Mouse (Mus musculus) embryonic facial prominence, embryonic 11.5 days (tissue): Measurements from ENCODE around the gene Adamtsl1. TPM values are rescaled to one million over a fixed set of nuclear protein-coding genes. Genes with fewer than 3 reads are reported as not detected.

Experiments
- ATAC-seq: fragments of 200-750 bp; cut with Nextera tagmentation; replicated peaks from 2 replicates; pipeline ENCODE4 v1.8.0; 2017; ENCODE audit warnings: low read depth; ENCODE audit not compliant: insufficient number of reproducible peaks, low FRiP score, low TSS enrichment
- DNase-seq: peaks from one replicate; pipeline ENCODE4 v3.0.0-alpha.2; 2015; ENCODE audit warnings: low spot score
- H3K27ac ChIP-seq: fragments of 300-500 bp; sonication (generic); replicated peaks from 2 replicates; pipeline ENCODE4 v1.5.1; 2014; ENCODE audit warnings: mild to moderate bottlenecking, low read depth, low read length, control low read depth
- H3K27me3 ChIP-seq: fragments of 300-500 bp; sonication (generic); 2 replicates; pipeline ENCODE4 v1.6.1; 2014; ENCODE audit warnings: mild to moderate bottlenecking, low read length, moderate library complexity, mixed read lengths; ENCODE audit not compliant: control insufficient read depth, insufficient read depth
- H3K36me3 ChIP-seq: fragments of 300-500 bp; sonication (generic); replicated peaks from 2 replicates; pipeline ENCODE4 v1.6.1; 2014; ENCODE audit warnings: low read depth, mild to moderate bottlenecking, low read length, moderate library complexity, mixed read lengths; ENCODE audit not compliant: control insufficient read depth, insufficient read depth
- H3K4me1 ChIP-seq: fragments of 300-500 bp; sonication (generic); 2 replicates; pipeline ENCODE4 v1.6.1; 2014; ENCODE audit warnings: low read length, mixed read lengths; ENCODE audit not compliant: control insufficient read depth, insufficient read depth
- H3K4me2 ChIP-seq: fragments of 300-500 bp; sonication (generic); 2 replicates; pipeline ENCODE4 v1.6.1; 2014; ENCODE audit warnings: low read depth, mild to moderate bottlenecking, control low read depth, low read length, moderate library complexity
- H3K4me3 ChIP-seq: fragments of 300-500 bp; sonication (generic); 2 replicates; pipeline ENCODE4 v1.5.1; 2014; ENCODE audit warnings: low read depth, low read length, control low read depth
- H3K9ac ChIP-seq: fragments of 300-500 bp; sonication (generic); replicated peaks from 2 replicates; pipeline ENCODE4 v1.6.1; 2014; ENCODE audit warnings: mild to moderate bottlenecking, control low read depth, low read length
- H3K9me3 ChIP-seq: fragments of 300-500 bp; sonication (generic); replicated peaks from 2 replicates; pipeline ENCODE4 v1.6.1; 2016; ENCODE audit warnings: mild to moderate bottlenecking, low read length, inconsistent platforms, mixed read lengths; ENCODE audit not compliant: control insufficient read depth
- WGBS: fragments of 180-500 bp; shearing (Covaris S2); extraction: QIAGEN DNeasy Blood & Tissue Kit; methylation state at CpG from one replicate; pipeline ENCODE4 v1.1.7; 2014; 5-methylcytosine and 5-hydroxymethylcytosine counted together
- polyA plus RNA-seq: library from polyadenylated mRNA; unstranded; fragments of >200 nt; fragmentation: Nextera tagmentation; extraction: Ambion mirVana; gene quantifications from 2 replicates; pipeline ENCODE4 v1.2.1, GENCODE M21; 2014

The Adamtsl1 gene
- polyA plus RNA-seq, 1 experiment from 2014 or later: 8.5 TPM

GRCm38 (mm10) chr4:85979206-85979605, 465.2 kb downstream of the Adamtsl1 start:
- no peaks in the 10 kb centered on the region for H3K36me3 ChIP-seq

GRCm38 (mm10) chr4:86006596-86006995, 492.6 kb downstream of the Adamtsl1 start:
- ATAC-seq (no peak), DNase-seq (no peak)
- Histone ChIP-seq H3K27ac (no peak overlapping the region), H3K4me2 (no peak overlapping the region), H3K36me3 (no peaks in the 10 kb centered on the region), H3K4me1 (no peaks in the 10 kb centered on the region), H3K27me3 (no peaks in the 10 kb centered on the region), H3K9ac (no peak overlapping the region), H3K9me3 (no peaks in the 10 kb centered on the region), H3K4me3 (no peak overlapping the region)
- WGBS: 53% methylated on average over 5 of the region's 5 CpGs

More at GRCm38 (mm10) chr4:85979206-85979605, 465.2 kb downstream of the Adamtsl1 start:
- WGBS: 73% methylated on average over 10 of the region's 10 CpGs
- Histone ChIP-seq H3K27ac (no peak overlapping the region), H3K4me3 (no peak overlapping the region), H3K4me1 (no peaks in the 10 kb centered on the region), H3K9me3 (no peaks in the 10 kb centered on the region), H3K27me3 (no peaks in the 10 kb centered on the region), H3K9ac (no peak overlapping the region), H3K4me2 (no peak overlapping the region)
- no peak for ATAC-seq
- no peak for DNase-seq

DNA sequence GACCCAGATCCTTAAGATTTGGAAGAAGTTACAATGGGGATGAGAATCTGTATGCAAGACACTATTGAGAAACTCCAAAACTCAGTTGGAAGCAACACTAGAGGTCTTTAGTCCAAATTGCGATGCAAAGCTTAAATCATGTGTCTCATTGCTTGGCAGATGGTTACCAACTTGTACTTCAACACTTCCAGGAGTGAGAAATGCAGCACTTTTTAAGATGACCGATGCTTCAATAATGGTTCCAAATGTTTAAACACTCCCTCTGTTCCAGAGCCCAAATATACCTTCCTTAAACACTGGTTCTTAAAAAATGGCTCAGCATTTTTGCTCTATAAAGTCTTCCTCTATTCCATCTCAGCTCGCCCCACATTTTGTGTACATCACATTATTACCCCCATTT, 499.7 kb downstream of the Adamtsl1 start:
- no peak overlapping the region for H3K4me3 ChIP-seq
- no peak for ATAC-seq
- 86% methylated on average over 3 of the region's 3 CpGs for WGBS
- no peaks in the 10 kb centered on the region for H3K4me1 ChIP-seq
- no peaks in the 10 kb centered on the region for H3K36me3 ChIP-seq
- no peak for DNase-seq
- H3K9me3 ChIP-seq: no peaks in the 10 kb centered on the region
- H3K4me2 ChIP-seq: no peak overlapping the region
- H3K27ac ChIP-seq: no peak overlapping the region
- H3K9ac ChIP-seq: no peak overlapping the region
- H3K27me3 ChIP-seq: no peaks in the 10 kb centered on the region

- ATAC-seq: no peak
- 89% methylated on average over 1 of the region's 1 CpGs for WGBS
- H3K4me3 ChIP-seq: no peak overlapping the region
These were observed 505.0 kb downstream of the Adamtsl1 start for GRCm38 (mm10) chr4:86018928-86019327.

DNA sequence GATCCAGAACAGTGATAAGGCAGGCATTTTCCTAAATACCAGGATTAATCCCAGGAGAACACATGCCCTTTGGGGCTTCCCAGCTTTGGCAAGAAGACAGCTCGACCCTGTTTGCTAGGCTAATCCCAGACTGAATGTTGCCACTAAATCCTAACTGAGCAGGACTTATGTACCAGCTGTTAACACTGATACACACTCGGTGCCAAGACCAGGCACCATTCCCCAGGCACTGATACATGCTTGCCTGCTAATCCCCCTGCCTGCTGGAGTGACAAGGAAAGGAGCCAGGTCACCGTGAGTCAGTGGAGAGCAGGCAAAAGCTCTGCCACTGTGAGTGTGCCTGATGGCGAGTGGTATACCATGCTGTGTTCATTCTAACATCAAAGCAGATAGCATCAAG, 505.6 kb downstream of the Adamtsl1 start:
- Histone ChIP-seq H3K9me3 (no peaks in the 10 kb centered on the region), H3K27ac (no peak overlapping the region), H3K27me3 (no peaks in the 10 kb centered on the region), H3K4me3 (no peak overlapping the region), H3K9ac (no peak overlapping the region), H3K4me1 (no peaks in the 10 kb centered on the region), H3K36me3 (no peaks in the 10 kb centered on the region), H3K4me2 (no peak overlapping the region)
- 0 out of 2 replicates have a peak, but pooled peaks have one; percentile 23 for ATAC-seq
- no peak for DNase-seq
- 39% methylated on average over 4 of the region's 4 CpGs for WGBS

More at GRCm38 (mm10) chr4:86018928-86019327, 505.0 kb downstream of the Adamtsl1 start:
- Histone ChIP-seq H3K27me3 (no peaks in the 10 kb centered on the region), H3K9me3 (no peaks in the 10 kb centered on the region), H3K36me3 (no peaks in the 10 kb centered on the region), H3K4me1 (no peaks in the 10 kb centered on the region), H3K27ac (no peak overlapping the region), H3K9ac (no peak overlapping the region), H3K4me2 (no peak overlapping the region)
- no peak for DNase-seq

DNA sequence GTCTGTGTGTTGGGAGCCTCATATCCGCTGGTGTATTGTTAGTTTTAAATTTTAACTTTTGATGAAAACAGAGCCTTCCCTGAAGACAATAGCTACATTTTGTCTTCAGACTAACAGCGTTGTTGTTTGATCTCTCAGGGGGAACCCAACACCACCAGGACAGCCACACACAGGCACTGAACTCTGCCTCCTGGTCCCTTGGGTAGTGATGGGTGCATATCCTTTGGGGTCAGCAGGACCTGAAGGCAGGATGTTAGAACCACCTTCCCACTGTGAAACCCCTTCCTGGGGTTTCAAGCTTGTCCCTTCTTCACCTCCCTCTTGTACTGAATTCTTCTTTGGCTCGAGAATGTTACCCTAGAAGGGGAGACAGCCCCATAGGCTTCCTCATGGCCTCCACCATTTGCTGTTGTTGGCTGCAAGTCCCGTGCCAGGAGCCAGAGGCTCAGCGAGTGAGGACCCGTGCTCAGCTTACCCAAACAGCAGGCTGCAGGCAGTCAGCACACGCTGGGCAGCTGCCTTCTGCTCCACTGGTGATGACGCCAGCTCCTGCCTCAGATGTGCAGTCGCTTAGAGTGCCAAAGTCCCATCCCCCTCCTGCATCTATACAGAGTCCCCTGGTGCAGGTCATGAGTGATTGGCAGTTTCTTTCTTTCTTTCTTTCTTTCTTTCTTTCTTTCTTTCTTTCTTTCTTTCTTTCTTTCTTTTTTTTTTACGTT, 506.6 kb downstream of the Adamtsl1 start:
- no peak for DNase-seq
- 0 out of 2 replicates have a peak, but pooled peaks have one; percentile 67 for ATAC-seq
- no peaks in the 10 kb centered on the region for H3K4me1 ChIP-seq

DNA sequence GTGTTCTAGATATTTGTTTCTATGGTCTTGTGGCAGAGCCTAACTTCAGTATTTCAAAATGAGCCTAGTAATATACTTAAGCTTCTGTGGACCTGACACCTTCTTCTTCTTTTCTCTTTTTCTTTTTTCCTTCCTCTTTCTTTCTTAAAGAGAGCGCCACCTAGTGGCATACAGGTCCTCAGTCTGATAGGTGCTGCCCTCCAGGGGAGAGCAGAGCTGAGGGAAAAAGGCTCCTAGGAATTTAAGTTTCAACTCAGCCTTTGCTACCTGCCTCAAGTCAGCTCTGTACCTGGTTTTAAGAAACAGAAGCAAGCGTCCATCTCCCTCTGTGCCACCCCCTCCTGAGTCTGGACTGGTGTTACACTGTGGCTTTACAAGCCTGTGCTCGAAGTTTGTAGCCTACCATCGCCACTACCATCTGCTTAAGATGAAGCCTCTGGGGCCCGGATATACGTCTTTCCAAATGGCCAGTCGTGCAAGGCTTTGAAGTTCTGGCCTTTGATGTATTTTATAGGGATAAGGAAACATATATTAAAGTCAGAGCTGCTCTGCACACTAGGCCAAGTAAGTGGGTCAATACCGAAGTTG, 510.7 kb downstream of the Adamtsl1 start:
- Histone ChIP-seq H3K36me3 (no peaks in the 10 kb centered on the region), H3K4me2 (no peak overlapping the region), H3K9me3 (no peaks in the 10 kb centered on the region), H3K9ac (no peak overlapping the region), H3K4me3 (no peak overlapping the region), H3K4me1 (no peaks in the 10 kb centered on the region), H3K27ac (no peak overlapping the region), H3K27me3 (no peaks in the 10 kb centered on the region)
- DNase-seq: peak; percentile 74
- 53% methylated on average over 8 of the region's 8 CpGs for WGBS
- ATAC-seq: no peak

More for the DNA sequence above, 506.6 kb downstream of the Adamtsl1 start:
- H3K4me3 ChIP-seq: no peak overlapping the region
- no peaks in the 10 kb centered on the region for H3K36me3 ChIP-seq
- 49% methylated on average over 10 of the region's 10 CpGs for WGBS
- no peaks in the 10 kb centered on the region for H3K27me3 ChIP-seq
- no peaks in the 10 kb centered on the region for H3K9me3 ChIP-seq
- no peak overlapping the region for H3K9ac ChIP-seq
- no peak overlapping the region for H3K27ac ChIP-seq
- no peak overlapping the region for H3K4me2 ChIP-seq

- no peaks in the 10 kb centered on the region for H3K36me3 ChIP-seq
- no peak for DNase-seq
- no peak overlapping the region for H3K4me2 ChIP-seq
- 86% methylated on average over 6 of the region's 6 CpGs for WGBS
- ATAC-seq: no peak
- no peak overlapping the region for H3K4me3 ChIP-seq
- no peak overlapping the region for H3K9ac ChIP-seq
- no peaks in the 10 kb centered on the region for H3K9me3 ChIP-seq
- H3K27me3 ChIP-seq: no peaks in the 10 kb centered on the region
- no peak overlapping the region for H3K27ac ChIP-seq
- H3K4me1 ChIP-seq: no peaks in the 10 kb centered on the region
These were observed 515.5 kb downstream of the Adamtsl1 start for GRCm38 (mm10) chr4:86029486-86029885.
